ENCODE assay signal across 9 mouse cellular contexts in genomic region chr11:4602691-4603441, GRCm38 (mm10). TPM values are rescaled to one million over a fixed set of nuclear protein-coding genes. Genes with fewer than 3 reads are reported as not detected.
A peak's percentile ranks its signal among the peaks of the same experiment; 100 is the strongest.
DNase-seq lines count a peak whose midpoint lies in the region; ATAC-seq lines count a peak whose summit lies in the region.
"Had no signal": no experiment of that assay in that cellular context is flagged by ENCODE, and none has a peak within 500 bp of the region (broad histone marks: within the 10 kb centered on the region; RNA-seq: fewer than 3 reads in every experiment).

No protein-coding gene starts in this region.

- peak; percentile 16 for DNase-seq in hindbrain, embryonic 11.5 days (ENCODE audit: low spot score)
- no peak for DNase-seq in hindbrain, embryonic 10.5 days (ENCODE audit: low spot score)
- DNase-seq in ZHBTc4 (ENCODE audit: low read depth, low spot score): peak; percentile 15
- DNase-seq in gastrocnemius, postnatal 10 days: peak; percentile 56
- peak; percentile 45 to 60 for DNase-seq in lung, postnatal 4 days
- no peak for DNase-seq in urinary bladder, postnatal 10 days (ENCODE audit: low spot score)
- DNase-seq in embryo, embryonic 10.5 days (ENCODE audit: low spot score): no peak

- 47% methylated on average over 12 of the region's 12 CpGs for WGBS in hindbrain, embryonic 11.5 days
- 44% methylated on average over 12 of the region's 12 CpGs for whole genome bisulfite sequencing in hindbrain, embryonic 10.5 days
- WGBS in intestine, embryonic 15.5 days: 29% methylated on average over 12 of the region's 12 CpGs

- no peak overlapping the region for H3K4me3 ChIP-seq in hindbrain, embryonic 11.5 days (ENCODE audit: low read depth, low read length)
- no peak overlapping the region for H3K4me3 ChIP-seq in hindbrain, embryonic 10.5 days
- H3K4me3 ChIP-seq in intestine, embryonic 15.5 days (replicated peaks): no peak overlapping the region

- no peak for ATAC-seq in hindbrain, embryonic 11.5 days (ENCODE audit: low FRiP score)
- 0 out of 2 replicates have a peak, but pooled peaks have one; percentile 55 for ATAC-seq in intestine, embryonic 15.5 days

- no peaks in the 10 kb centered on the region for H3K27me3 ChIP-seq in hindbrain, embryonic 11.5 days (ENCODE audit: control insufficient read depth, insufficient read depth, low read length)
- no peaks in the 10 kb centered on the region for H3K27me3 ChIP-seq in hindbrain, embryonic 10.5 days (ENCODE audit: insufficient read depth, poor library complexity, severe bottlenecking)
- H3K27me3 ChIP-seq in intestine, embryonic 15.5 days (replicated peaks): no peaks in the 10 kb centered on the region

- H3K27ac ChIP-seq in hindbrain, embryonic 11.5 days (ENCODE audit: low read depth, low read length): no peak overlapping the region
- H3K27ac ChIP-seq in hindbrain, embryonic 10.5 days: no peak overlapping the region; the same call in 1 of the 2 replicates
- H3K27ac ChIP-seq in intestine, embryonic 15.5 days: no peak overlapping the region

- H3K36me3 ChIP-seq in hindbrain, embryonic 11.5 days (ENCODE audit: control insufficient read depth, insufficient read depth, low read length): no peaks in the 10 kb centered on the region
- H3K36me3 ChIP-seq in hindbrain, embryonic 10.5 days: no peaks in the 10 kb centered on the region
- H3K36me3 ChIP-seq in intestine, embryonic 15.5 days: no peaks in the 10 kb centered on the region

- H3K4me1 ChIP-seq in hindbrain, embryonic 11.5 days (replicated peaks; ENCODE audit: control insufficient read depth, insufficient read depth, low read length): no peaks in the 10 kb centered on the region
- H3K4me1 ChIP-seq in hindbrain, embryonic 10.5 days (replicated peaks): peaks cover 13% of the 10 kb centered on the region
- H3K4me1 ChIP-seq in intestine, embryonic 15.5 days (replicated peaks): peaks cover 4% of the 10 kb centered on the region

- no peaks in the 10 kb centered on the region for H3K9me3 ChIP-seq in hindbrain, embryonic 11.5 days (ENCODE audit: control insufficient read depth, low read length)
- H3K9me3 ChIP-seq in hindbrain, embryonic 10.5 days: no peaks in the 10 kb centered on the region
- H3K9me3 ChIP-seq in intestine, embryonic 15.5 days: no peaks in the 10 kb centered on the region

- no peak overlapping the region for H3K4me2 ChIP-seq in hindbrain, embryonic 11.5 days (replicated peaks; ENCODE audit: low read depth, low read length)
- 0 out of 2 replicates have a peak overlapping the region, but pooled peaks have one; percentile 14 for H3K4me2 ChIP-seq in intestine, embryonic 15.5 days (replicated peaks)

- H3K9ac ChIP-seq in hindbrain, embryonic 11.5 days (ENCODE audit: low read depth, low read length): no peak overlapping the region
- H3K9ac ChIP-seq in intestine, embryonic 15.5 days: no peak overlapping the region

RNA-seq across cellular contexts. Expression of gene Mtmr3, which starts 8.2 kb away (rescaled TPM):
- 29.2 and 33.1 TPM in 2 replicates for polyA plus RNA-seq in hindbrain, embryonic 11.5 days (2014; fragmentation: Nextera tagmentation; extraction: Ambion mirVana)
- 28.1 and 31.7 TPM in 2 replicates for polyA plus RNA-seq in hindbrain, embryonic 10.5 days (2016; fragmentation: Nextera tagmentation; extraction: Ambion mirVana)
- 10 to 100 TPM; 45.6 to 50.1 TPM for total RNA-seq in gastrocnemius, postnatal 10 days (2021)
- polyA plus RNA-seq in intestine, embryonic 15.5 days (2015; fragmentation: Nextera tagmentation; extraction: Ambion mirVana): 20.5 and 21.7 TPM in 2 replicates

RNA-seq across cellular contexts. Expression of gene Gm11032, which starts 17.0 kb away (rescaled TPM):
- polyA plus RNA-seq in hindbrain, embryonic 11.5 days (2014; fragmentation: Nextera tagmentation; extraction: Ambion mirVana): not detected in 2 replicates
- not detected in 2 replicates for polyA plus RNA-seq in hindbrain, embryonic 10.5 days (2016; fragmentation: Nextera tagmentation; extraction: Ambion mirVana)
- total RNA-seq in gastrocnemius, postnatal 10 days (2021): not detected
- polyA plus RNA-seq in intestine, embryonic 15.5 days (2015; fragmentation: Nextera tagmentation; extraction: Ambion mirVana): not detected in 2 replicates
- polyA plus RNA-seq: gonadal fat pad, adult 2 months had no signal

RNA-seq across cellular contexts. Expression of gene Ascc2, which starts 34.7 kb away (rescaled TPM):
- 31.5 and 33.2 TPM in 2 replicates for polyA plus RNA-seq in hindbrain, embryonic 11.5 days (2014; fragmentation: Nextera tagmentation; extraction: Ambion mirVana)
- 33.9 and 35.9 TPM in 2 replicates for polyA plus RNA-seq in hindbrain, embryonic 10.5 days (2016; fragmentation: Nextera tagmentation; extraction: Ambion mirVana)
- total RNA-seq in gastrocnemius, postnatal 10 days (2021): 10 to 100 TPM; 13.7 to 16.5 TPM
- polyA plus RNA-seq in intestine, embryonic 15.5 days (2015; fragmentation: Nextera tagmentation; extraction: Ambion mirVana): 31.7 and 33.0 TPM in 2 replicates

Comparison
In these comparisons a context has a peak if more than half of its experiments do, and no peak if none do; other contexts are left out.
1. DNase-seq: peak in hindbrain, embryonic 11.5 days (single experiment), ZHBTc4 (single experiment), gastrocnemius, postnatal 10 days (single experiment) and lung, postnatal 4 days (2 of 2); none in hindbrain, embryonic 10.5 days (single experiment), urinary bladder, postnatal 10 days (single experiment) and embryo, embryonic 10.5 days (single experiment).